Mouse (Mus musculus): ENCODE data around the gene Gsg1l. TPM values are rescaled to one million over a fixed set of nuclear protein-coding genes. Genes with fewer than 3 reads are reported as not detected.

The Gsg1l gene
- polyA plus RNA-seq, 1 experiment from 2014 or later = 1.1 TPM

Other genes with a start within 250 kb of the Gsg1l start
- 48.5 and 54.7 TPM in 2 replicates for gene Xpo6, start 118.1 kb upstream of the Gsg1l start, polyA plus RNA-seq (2015; fragmentation: Nextera tagmentation; extraction: Ambion mirVana)
- 31.5 and 33.1 TPM in 2 replicates for gene Sbk1, start 190.2 kb upstream of the Gsg1l start, polyA plus RNA-seq (2015; fragmentation: Nextera tagmentation; extraction: Ambion mirVana)